Mouse (Mus musculus) cerebellum, adult 8-10 months (tissue): Measurements from ENCODE around the gene Fam120a.

Experiments
- DNase-seq: peaks from one replicate; pipeline ENCODE4 v3.0.0; 2022

Fam120a gene

DNA sequence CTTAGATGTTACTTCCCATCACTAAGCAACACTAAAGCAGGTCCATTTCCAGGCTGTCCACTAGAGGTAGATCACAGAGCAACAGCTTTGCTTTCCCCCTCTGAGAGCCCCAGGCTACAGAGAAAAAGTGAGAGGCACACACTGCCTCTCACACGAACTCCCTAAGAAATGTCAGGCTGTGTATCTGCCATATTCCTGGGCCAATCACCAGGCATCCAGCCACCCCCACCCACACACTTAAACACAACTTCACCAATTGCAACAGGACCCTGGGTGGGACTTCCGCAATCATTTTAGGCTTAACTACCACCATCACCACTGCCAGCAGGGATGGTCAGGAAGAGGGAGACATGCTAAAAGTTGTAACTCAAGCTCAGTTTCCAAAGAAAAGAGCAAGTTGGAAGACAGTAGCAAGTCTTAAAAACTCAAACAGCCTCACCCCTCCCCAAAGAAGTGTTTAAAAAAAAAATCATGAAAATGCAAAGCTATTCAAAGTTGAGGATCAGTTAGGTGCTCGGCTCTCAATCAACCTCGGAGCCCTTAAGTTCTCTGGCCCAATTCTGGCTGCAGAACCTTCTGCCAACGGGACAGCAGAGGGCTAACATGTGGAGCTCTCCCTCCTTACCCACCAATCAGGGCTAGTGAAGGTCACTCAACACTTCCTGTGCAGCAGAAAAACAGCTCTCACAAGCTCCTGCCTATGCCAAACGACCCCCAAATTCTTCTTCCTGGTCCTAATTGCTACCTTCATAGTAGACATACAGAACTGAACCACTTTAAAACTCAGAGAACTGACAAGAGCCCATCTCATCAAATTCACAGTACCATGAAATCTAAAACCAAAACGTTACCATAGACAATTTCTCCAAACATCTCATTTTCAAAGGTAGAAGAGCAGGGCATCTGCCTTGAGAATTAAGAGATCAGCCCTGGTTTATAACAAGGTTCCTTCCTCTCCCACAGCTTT lies 2.0 kb downstream of the Fam120a start:
- peak; percentile 32 for DNase-seq

DNA sequence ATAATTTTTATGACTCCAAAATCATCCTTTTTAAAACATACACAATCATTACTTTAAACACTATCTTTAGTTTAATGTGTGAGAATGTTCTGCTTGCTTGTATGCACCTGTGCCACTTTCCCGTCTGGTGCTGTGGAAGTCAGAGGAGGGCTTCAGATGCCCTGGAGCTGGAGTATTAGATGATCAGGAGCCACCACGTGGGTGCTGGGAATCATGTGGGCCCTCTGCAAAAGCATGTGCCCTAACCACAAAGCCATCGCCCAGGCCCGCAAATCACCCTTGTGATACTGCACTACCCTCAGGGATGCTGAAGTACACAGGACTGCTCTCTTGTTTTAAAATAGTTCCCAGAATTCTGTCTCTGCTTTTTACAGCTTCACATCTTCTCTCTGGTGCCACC lies 3.0 kb downstream of the Fam120a start:
- DNase-seq, result no peak

DNA sequence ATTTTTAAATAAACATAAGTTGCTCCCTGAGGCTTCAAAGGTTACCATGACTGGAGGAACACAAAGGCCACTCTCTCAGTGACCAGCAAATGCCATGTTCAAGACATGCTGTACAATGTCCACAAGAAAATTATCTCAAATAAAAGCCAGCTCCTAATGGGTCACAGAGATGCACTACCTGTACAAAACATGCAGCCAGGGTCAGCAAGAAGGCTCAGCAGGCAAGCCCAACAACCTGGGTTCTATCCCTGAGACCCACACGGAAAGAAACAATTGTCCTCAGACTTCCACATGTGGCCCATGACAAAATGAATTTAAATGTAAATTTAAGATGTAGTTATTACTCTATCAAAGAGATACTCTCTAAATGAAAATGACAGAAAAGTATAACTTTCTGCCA lies 4.7 kb downstream of the Fam120a start:
- DNase-seq, result no peak

DNA sequence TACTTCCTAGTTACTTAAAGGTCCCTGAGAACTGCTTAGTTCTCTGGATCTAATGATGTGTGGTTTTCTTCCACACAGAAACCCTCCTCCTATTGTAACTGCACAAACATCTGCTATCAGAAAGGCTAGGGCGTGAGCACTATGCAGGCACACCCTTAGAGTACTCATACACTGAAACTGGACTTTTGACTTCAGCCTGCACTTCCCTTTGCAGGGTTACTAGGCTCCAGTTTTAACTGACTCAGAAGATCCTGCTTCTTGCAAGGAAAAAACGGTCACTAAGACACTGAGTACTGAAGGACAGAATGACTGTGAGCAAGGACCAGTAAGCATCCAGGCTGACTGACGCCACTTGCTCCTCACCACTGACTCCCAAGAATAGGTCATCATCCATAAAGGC lies 5.3 kb downstream of the Fam120a start:
- DNase-seq, result no peak

DNA sequence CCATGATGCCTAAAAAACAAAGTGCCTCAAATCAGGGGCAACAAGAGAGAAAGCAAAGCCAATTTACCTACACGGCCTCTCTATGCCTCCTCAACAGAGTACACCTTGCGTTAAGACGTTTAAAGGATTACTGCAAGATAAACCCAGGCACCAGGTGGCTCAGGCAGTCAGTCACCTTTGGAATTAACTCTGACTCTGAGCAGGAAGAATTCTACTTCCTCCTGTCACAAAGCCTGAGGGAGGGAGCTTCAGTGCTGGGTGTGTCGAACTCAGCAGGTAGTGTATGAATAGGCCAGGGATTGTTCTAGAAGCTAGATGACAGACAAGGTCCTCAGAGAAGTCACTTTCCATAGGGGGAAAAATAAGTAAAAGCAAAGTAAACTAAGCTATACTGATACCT lies 9.2 kb downstream of the Fam120a start:
- DNase-seq, result no peak

DNA sequence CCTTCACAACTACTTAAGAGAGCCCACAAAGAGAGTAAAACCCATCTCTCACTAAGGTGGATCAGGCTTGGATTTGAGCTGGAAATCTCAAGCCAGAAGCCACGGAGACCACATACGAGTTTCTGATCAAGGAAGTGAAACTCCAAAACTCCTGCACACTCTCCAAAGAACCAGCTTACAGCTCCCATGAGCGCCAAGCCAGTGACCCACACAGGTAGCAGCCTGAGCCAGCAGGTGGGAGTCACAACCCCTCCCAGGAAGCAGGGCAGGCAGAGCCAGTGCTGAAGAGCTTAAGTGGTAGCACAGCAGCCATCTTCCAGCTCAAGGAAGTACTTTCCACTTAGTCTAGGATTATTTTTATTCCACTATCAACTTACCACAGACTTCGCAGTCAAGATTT lies 13.0 kb downstream of the Fam120a start:
- DNase-seq, result no peak

DNA sequence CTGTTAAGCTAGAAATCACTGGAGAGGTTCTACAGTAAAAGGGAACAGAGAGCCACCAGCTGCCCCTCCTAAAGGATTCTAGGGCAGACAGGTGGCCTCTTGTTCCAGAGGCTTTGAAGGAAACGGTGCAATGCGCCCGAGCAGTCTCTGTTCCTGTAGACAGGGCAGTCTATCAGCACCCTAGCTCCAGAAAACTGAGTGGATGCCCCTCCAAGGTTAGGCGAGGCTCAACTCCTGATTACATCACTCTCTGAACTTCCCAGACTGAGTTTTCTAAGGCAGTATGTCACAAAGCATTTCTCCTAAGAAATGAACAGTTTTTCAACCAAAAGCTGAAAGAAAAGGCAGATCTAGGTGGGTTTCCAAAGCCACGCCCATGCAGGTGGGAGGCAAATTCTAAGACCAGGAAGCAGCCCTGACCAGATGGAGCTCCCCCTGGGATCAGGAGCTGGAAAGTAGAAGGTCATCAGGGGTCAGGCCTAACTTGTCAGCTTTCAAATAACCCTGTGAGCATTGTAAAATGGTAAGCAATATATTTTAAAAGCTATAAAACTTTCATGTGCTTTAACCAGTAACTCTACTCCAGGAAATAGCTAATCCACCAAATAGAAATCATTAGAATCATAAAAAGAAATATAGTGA lies 17.1 kb downstream of the Fam120a start:
- no peak for DNase-seq

DNA sequence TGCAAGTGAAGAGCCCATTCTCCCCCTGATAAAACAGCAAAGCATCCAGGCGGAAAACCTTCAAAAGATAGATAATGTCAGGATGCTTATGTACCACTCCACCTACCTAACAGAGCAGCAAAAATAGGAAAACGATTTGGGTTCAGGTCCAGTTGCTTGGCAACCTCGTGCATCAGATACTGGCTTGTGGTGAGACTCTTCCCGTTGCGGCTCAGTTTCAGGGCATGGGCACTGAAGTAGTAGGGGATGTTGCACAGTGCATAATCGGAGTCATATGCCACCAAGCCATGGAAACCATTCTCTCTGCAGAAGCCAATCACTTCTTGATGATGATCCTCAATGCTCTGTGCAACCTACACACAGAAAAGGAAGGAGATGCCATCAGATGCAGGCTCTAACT lies 18.9 kb downstream of the Fam120a start:
- no peak for DNase-seq

DNA sequence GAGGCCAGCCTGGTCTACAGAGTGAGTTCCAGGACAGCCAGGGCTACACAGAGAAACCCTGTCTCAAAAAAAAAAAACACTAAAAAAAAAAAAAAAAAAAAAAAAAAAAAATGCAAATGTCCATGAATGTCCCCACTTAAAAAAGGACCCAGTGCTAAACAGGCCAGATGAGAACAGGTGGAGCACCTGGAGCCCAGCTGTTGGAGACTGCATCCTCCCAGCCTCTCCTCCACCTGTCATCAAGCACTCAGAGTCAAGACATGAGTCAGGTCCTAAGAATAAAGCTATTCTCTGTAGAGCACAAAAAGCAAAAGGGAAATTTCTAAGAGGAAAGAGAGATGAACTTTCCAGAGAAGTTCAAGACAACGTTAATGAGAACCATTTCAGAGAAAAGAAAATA lies 23.2 kb downstream of the Fam120a start:
- DNase-seq, result no peak

DNA sequence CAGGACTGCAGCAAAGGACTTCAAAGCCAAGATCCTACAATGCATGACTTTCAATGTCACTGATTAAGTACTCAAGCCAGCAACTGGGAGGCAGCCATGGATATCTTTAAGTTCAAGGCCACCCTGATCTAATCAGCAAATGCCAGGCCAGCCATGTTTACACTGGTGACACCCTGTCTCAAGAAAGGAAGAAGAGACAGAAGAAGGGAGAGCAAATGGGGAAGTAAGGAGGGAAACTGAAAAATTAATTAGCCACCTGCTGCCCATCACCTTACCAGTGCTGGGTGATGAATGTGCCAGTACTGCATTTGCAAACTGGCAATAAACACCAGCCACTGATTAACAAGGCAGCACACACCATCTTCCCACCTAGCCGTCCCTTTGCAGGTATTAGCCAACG lies 25.3 kb downstream of the Fam120a start:
- no peak for DNase-seq

DNA sequence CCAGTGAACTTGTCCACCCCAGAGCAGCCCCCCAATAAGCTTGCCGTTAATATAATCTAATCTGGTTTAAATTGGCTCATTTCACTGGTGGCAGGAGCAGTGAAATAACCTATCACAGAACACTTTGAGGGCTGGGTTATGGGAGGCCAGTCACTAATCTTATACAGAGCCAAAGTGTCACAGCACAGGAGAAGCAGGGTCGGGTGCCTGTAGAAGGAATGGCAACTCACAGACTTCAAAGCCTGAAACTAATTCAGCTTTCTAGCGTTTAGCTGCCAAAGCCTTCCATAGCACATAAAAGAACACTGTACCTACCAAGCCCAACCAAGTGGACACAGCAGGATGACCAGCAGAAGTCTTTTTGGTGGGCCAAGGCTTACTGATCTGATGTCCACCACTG lies 26.0 kb downstream of the Fam120a start:
- no peak for DNase-seq

DNA sequence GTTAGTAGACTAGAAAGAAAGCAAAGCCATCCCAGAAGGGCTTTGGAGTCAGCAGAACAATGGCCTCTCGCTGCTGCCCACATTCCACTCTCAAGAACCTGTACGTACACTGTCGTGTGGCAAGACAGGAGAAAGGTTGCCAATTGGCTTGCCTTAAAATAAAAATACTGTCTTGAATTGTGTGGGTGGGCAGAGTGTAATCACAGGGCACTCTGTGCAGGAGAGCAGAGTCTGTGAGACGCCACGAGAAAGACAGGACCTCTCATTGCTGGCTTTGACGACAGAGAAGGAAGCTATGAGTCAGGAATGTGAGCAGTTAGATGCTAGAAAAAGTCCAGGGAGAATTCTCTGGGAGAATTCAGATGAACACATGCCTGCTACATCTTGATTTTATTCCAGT lies 33.2 kb downstream of the Fam120a start:
- DNase-seq, result no peak

DNA sequence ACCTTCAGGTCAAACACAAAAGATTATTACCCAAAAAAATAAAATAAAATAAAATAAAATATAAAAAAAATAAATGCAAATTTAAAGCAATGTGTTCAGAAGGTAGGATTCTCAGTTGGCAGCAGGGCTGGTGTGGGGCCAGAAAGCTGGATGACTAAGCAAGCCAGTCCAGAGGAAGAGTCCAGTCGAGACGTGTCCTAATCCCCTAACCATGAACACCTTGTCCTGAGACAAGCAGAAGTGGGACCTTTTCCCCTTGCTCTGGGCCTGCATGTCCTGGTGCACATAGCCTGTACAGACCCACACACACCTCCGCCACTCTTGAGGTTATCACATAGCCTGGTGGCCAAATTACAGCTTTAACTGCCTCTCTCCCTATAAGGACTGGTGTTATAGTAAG lies 35.1 kb downstream of the Fam120a start:
- no peak for DNase-seq

DNA sequence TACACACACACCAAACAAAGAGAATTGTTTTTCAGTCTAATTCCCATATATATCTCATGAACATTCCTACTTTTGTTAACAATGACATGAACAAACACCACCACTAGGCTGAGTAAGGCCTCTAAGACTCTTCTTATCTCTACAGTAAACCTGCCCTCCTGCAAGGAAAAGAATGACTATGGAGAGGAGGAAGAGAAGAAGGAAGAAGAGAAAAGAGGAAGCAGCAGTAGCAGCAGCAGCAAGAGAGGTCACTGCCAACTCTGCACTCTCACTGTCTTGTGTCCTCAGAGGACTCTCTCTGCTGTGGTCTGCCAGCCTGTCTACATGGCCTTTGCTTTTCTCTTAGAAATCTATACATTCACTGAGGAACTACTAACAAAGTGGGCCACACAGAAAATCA lies 36.1 kb downstream of the Fam120a start:
- DNase-seq, result no peak

DNA sequence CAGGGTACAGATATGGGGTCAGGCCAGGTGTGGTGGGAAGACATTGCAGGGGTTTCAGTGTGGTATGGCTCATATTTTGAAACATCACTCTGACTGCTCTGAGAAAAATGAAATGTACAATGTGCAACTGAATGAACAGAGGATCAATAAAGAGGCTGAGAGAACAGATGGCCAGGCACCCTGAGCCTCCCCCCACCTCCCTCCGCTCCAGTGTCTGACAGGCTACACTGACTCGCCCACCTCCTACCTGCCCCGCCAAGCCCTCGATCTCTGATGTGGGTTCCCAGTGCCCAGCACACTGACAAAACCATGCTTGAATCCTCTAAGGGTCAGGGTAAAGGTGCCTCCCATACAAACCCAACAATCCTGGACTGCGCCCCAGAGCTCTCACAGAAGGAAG lies 36.6 kb downstream of the Fam120a start:
- DNase-seq, result no peak

DNA sequence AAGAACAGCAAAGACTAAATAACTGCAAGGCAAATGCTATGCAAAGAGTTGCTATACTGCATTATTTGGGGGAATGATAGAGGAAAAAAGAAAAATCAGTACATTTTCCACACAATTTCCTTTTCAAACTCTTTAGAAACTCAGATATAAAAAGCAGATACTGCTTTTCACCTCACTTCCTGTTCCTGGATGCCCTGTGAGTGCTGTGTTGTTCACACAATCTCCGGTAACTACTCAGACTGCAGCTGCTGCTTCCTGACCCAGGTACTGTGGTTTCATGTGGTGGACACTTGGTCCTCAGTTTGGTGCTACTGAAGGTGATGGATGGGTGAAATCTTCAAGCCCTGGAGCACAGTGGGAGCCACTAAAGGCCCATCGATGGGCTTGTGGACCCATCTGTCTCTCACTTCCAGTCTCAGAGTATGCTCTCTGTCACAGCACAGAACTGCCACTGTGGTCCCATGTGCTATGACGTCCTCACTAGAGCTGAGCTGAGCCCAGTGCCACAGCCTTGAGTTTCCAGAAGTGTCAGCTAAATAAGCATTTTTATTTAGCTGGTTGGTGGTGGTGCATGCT lies 38.2 kb downstream of the Fam120a start:
- DNase-seq, result no peak

DNA sequence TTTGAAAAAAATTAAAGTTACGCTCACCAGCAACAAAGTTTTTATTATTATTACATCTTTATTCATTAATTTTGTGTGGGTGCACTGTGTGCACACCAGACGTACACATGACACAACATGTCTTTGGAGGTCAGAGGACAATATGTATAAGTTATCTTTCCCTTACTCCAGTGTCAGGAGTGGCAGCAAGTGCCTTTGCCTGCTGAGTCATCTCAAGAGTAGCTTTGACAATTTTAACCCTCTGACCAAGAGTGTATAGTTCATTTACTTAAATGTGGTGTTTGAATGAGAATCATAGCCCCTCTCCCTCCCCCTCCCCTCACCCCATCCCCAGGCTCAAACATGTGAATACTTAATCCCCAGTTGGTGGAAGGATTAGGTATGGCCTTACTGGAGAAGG lies 40.2 kb downstream of the Fam120a start:
- DNase-seq, result no peak

DNA sequence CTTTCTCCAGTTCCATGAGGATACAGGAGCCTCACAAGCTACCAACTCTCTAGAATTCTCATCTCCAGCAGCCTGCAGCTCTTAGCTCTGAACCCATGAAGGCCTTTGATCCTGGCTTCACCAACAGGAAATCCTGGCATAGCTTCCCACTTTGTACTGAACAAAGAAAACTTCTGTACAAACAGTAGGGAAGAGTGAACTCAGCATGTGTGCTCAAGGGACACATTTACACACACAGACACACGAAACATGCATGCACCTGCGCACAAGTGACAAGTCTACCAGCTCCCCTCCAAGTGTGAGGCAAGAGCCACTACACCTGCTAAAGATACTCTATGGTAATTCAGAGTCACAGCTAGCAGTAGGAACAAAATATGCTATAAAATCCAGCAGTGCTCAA lies 45.1 kb downstream of the Fam120a start:
- DNase-seq, result no peak

DNA sequence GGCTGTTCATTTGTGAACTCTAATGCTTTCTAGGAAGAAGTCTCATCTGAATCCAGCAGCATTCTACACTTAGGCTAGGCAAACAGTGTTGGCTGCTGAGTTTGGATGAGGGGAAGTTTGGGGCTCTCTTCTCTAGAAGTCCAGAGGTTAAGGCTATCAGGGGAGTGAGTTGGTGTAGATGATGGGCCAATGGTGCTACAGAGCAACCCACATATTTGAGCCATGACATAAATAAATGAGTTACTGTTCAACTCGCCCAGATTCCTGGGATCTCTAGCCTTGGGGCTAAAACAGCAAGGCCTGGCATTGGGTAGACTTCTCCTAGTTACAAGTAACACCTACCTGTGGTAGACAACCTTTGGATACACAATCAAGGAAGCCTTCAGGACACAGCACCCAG lies 46.6 kb downstream of the Fam120a start:
- no peak for DNase-seq

DNA sequence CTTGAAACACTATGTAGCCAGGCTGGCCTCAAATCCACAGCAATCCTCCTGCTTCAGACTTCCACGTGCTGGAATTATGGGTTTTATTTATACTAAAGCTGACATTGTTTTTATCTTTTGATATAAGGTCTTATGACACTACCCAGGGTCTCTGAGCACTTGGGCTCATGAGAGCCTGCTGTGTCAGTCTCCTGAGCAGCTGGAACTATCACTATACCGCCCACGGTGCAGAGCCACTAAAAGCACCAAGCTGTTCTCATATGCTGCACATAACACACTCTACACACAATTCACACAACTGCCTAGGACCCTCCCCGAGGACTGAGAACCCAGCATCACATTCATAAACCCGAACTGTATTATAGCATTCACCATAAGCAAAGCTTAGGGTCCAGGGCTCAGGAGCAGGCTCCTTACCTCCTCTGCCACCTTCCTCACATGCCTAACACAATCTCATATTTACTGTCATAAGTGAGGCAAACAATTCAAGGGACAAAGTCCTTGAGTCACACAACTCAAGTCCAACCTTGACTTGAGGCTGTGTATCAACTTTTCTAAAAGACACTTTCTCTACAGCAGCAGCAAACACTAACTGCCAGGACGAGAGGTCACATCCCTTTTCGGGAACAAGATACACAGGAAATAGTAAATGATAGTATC lies 47.9 kb downstream of the Fam120a start:
- DNase-seq, result no peak

DNA sequence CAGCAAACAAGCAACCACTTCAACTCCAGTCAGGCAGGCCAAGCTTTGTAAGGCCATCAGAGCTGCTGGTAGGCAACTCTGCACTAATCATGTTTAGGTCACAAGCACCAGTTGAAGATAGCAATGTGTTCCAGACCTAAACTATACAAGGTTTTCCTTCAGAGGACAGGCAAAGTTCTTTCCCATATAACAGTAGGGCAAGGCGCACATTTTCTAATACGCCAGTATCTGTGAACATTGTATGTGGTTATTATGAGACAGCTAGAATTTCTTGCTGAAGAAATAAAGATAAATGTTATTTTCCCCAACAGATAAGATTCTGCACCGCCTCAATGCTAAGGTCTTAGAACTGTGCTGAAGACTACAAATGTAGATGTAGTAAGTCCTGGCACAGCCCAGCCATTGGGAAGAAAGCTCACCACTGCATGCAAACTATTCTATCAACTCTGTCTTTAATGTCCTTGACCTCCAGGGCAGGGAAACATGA lies 50.7 kb downstream of the Fam120a start:
- no peak for DNase-seq

DNA sequence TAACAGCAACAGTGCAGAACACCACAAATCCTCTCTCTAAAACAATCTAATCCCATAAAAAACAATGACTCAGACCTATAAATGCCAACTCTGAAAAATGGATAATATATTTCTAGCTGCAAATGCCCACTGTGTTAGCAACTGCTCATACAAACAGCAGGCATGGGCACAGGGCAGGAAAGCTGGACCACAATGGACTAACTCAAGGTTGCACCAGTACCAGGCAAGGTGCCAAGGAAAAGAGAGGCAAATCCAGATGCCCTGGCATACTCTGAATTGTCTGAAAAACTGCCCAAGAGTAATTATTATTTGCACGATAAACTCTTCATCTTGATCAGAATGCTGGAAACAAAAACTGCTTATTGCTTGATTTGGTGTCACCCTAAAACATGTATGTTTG lies 54.1 kb downstream of the Fam120a start:
- no peak for DNase-seq

DNA sequence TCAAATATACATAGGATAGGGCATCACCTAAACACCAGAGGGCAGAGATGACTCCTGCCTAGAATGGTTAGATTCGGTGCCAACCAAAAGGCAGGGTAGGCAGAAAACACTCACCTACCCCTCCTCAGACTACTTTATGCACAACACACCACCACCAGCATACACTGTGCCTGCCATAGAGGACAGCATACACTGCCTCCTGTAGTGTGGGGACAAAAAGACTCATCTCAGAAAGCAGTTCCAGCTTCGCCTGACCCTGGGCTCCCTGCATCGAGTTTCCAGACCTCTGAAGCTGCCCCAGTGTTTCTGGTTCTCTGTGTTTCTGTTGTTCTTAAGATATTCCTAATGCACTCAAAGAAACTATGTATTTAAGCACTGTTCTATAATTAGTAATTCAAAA lies 54.7 kb downstream of the Fam120a start:
- DNase-seq, result no peak

DNA sequence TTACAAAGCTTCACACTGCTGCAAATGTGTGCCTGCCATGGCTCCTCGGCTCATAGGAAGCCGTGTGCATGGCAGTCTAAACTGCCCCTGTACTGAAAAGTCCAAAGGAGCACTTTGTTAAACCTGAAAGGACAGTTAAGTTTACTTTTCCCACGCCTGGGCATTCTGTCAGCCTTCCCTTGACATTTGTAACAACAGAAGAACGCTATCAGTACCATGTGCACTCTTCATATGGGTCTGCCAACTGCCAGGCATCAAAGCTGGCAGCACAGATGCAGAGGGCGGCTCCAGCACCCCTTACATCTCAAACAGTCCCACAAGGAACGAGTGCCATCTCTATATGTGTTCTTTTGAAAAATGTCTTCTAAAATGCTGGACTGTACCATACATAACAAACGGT lies 56.4 kb downstream of the Fam120a start:
- DNase-seq, result no peak
